Mouse (Mus musculus) kidney, embryonic 14.5 days (tissue): ENCODE measurements around the gene Dock8. TPM values are rescaled to one million over a fixed set of nuclear protein-coding genes. Genes with fewer than 3 reads are reported as not detected.

Experiments used
- ATAC-seq: fragments of 200-750 bp; cut with Nextera tagmentation; 2 replicates; pipeline ENCODE4 v1.8.0; 2017; ENCODE audit warnings: moderate number of reproducible peaks, mild to moderate bottlenecking, moderate TSS enrichment, moderate library complexity; ENCODE audit not compliant: low FRiP score, low TSS enrichment
- H3K27ac ChIP-seq: fragments of 300-500 bp; sonication (generic); 2 replicates; pipeline ENCODE4 v1.5.1; 2014; ENCODE audit warnings: low read depth, mild to moderate bottlenecking, low read length, moderate library complexity, mixed read lengths
- H3K27me3 ChIP-seq: fragments of 300-500 bp; sonication (generic); 2 replicates; pipeline ENCODE4 v1.6.1; 2014; ENCODE audit warnings: mild to moderate bottlenecking, low read length; ENCODE audit not compliant: control insufficient read depth, insufficient read depth
- H3K36me3 ChIP-seq: fragments of 300-500 bp; sonication (generic); 2 replicates; pipeline ENCODE4 v1.6.1; 2014; ENCODE audit warnings: low read length, mixed read lengths; ENCODE audit not compliant: control insufficient read depth, insufficient read depth
- H3K4me1 ChIP-seq: fragments of 300-500 bp; sonication (generic); 2 replicates; pipeline ENCODE4 v1.6.1; 2014; ENCODE audit warnings: low read length, mixed read lengths; ENCODE audit not compliant: control insufficient read depth, insufficient read depth
- H3K4me2 ChIP-seq: fragments of 300-500 bp; sonication (generic); replicated peaks from 2 replicates; pipeline ENCODE4 v1.6.1; 2014; ENCODE audit warnings: low read depth, mild to moderate bottlenecking, low read length
- H3K4me3 ChIP-seq: fragments of 300-500 bp; sonication (generic); 2 replicates; pipeline ENCODE4 v1.5.1; 2014; ENCODE audit warnings: mild to moderate bottlenecking, low read length
- H3K9ac ChIP-seq: fragments of 300-500 bp; sonication (generic); 2 replicates; pipeline ENCODE4 v1.6.1; 2014; ENCODE audit warnings: low read depth, mild to moderate bottlenecking, low read length, moderate library complexity
- H3K9me3 ChIP-seq: fragments of 300-500 bp; sonication (generic); 2 replicates; pipeline ENCODE4 v1.6.1; 2016; ENCODE audit warnings: low read length; ENCODE audit not compliant: control insufficient read depth
- WGBS: fragments of 180-500 bp; shearing (Covaris S2); extraction: QIAGEN DNeasy Blood & Tissue Kit; methylation state at CpG from one replicate; pipeline ENCODE4 v1.1.7; 2014; 5-methylcytosine and 5-hydroxymethylcytosine counted together
- polyA plus RNA-seq: library from polyadenylated mRNA; unstranded; fragments of >200 nt; fragmentation: Nextera tagmentation; extraction: Ambion mirVana; gene quantifications from 2 replicates; pipeline ENCODE4 v1.2.1, GENCODE M21; 2014

Dock8 gene
- polyA plus RNA-seq, 1 experiment from 2014 or later = 4.9 TPM

DNA sequence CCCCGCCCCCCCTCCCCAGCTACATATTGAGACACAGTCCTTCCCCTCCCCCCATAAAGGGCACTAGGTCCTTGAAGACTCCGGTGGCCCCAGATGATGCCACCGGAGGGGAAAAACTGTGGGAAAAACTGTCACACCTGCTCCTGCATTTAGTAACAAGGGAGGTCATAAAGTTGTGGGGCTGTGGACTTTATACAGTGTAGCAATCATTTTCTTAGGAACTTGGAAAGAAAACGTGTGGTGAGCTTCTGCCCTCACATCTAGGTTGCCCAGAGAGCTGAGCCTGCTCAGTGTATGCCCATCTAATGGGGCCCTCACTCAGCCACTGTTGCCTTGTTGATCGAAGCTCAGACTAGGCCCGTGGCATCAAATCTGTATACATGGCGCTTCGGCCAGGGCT is 246.7 kb downstream of the Dock8 start:
- Histone ChIP-seq H3K4me3 (no peak overlapping the region), H3K9me3 (no peaks in the 10 kb centered on the region), H3K4me1 (no peaks in the 10 kb centered on the region), H3K36me3 (no peaks in the 10 kb centered on the region), H3K27me3 (no peaks in the 10 kb centered on the region), H3K9ac (no peak overlapping the region), H3K27ac (no peak overlapping the region), H3K4me2 (no peak overlapping the region)
- WGBS = 87% methylated on average over 8 of the region's 8 CpGs
- ATAC-seq = no peak

DNA sequence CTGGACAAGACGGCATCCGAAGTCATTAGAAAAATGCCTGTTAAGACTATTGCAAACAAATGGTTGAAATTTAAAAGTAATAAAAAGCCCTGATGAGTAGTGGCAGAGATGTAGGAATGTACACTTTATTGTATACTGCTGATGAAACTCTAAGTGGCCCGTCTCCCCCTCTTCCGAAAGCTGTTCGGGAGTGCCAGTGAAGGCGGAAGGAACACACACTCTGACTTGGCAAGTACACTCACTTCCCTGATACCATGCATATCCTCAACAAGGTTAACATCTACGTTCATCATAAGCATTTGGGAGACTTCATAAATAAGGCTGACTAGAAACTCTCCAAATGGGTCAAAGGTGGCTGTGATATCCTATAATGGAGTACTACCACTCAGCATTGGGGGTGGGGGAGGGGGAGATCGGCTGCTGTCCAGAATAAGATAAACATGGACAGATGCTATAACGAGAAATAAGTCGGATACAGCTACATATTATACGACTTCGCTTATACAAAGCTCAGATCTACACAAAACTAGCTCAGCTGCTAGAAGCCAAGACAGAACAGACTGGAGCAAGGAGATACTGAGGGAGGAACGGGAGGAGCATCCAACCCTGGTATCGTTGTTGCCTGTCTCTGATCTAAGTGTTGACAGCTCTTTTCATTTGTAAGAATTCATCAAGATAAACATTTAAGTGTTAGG is 248.7 kb downstream of the Dock8 start:
- no peak for ATAC-seq
- Histone ChIP-seq H3K9me3 (no peaks in the 10 kb centered on the region), H3K4me3 (no peak overlapping the region), H3K4me1 (no peaks in the 10 kb centered on the region), H3K27me3 (no peaks in the 10 kb centered on the region), H3K4me2 (no peak overlapping the region), H3K9ac (no peak overlapping the region), H3K27ac (no peak overlapping the region), H3K36me3 (no peaks in the 10 kb centered on the region)
- WGBS = 87% methylated on average over 14 of the region's 14 CpGs

DNA sequence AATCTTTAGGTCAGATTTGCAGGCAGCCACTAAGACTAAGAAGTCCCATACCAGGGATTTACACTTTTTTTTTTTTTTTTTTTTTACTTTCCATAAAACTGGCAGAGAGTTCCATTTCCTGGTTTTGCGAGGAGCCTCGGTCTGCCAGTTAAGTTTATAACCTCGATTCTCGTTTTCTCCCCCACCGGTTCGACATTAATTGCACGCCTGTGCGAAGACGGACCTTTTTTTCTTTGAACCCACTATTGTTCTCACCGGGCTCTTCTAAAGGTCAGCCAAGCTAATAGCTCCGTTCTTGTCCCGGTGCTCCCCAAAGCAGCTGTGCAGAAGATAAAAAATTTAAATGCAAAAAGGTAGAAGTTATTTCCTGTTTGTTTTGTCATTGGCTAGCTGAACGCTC is 249.9 kb downstream of the Dock8 start:
- no peaks in the 10 kb centered on the region for H3K9me3 ChIP-seq
- WGBS = 20% methylated on average over 13 of the region's 13 CpGs
- H3K4me2 ChIP-seq = no peak overlapping the region
- ATAC-seq = no peak
- no peak overlapping the region for H3K27ac ChIP-seq
- no peaks in the 10 kb centered on the region for H3K36me3 ChIP-seq
- no peak overlapping the region for H3K9ac ChIP-seq
- no peaks in the 10 kb centered on the region for H3K27me3 ChIP-seq
- no peaks in the 10 kb centered on the region for H3K4me1 ChIP-seq
- no peak overlapping the region for H3K4me3 ChIP-seq

- H3K27ac ChIP-seq = no peak overlapping the region
- no peak for ATAC-seq
- H3K9ac ChIP-seq = no peak overlapping the region
- no peaks in the 10 kb centered on the region for H3K36me3 ChIP-seq
- no peaks in the 10 kb centered on the region for H3K27me3 ChIP-seq
- no peak overlapping the region for H3K4me2 ChIP-seq
- no peaks in the 10 kb centered on the region for H3K9me3 ChIP-seq
- WGBS = 82% methylated on average over 3 of the region's 3 CpGs
- H3K4me3 ChIP-seq = no peak overlapping the region
- H3K4me1 ChIP-seq = no peaks in the 10 kb centered on the region
These were observed 252.3 kb downstream of the Dock8 start for GRCm38 (mm10) chr19:25251610-25252140.

Other genes with a start within 250 kb of the Dock8 start
- gene Pgm5, start 137.7 kb upstream of the Dock8 start, polyA plus RNA-seq = 1.8 and 2.4 TPM in 2 replicates
- gene Gm10053, start 123.8 kb upstream of the Dock8 start, polyA plus RNA-seq = 307 and 366 TPM in 2 replicates
- gene Foxd4, start 98.3 kb upstream of the Dock8 start, polyA plus RNA-seq = not detected in 2 replicates
- 20.4 and 28.9 TPM in 2 replicates for gene Cbwd1, start 37.9 kb upstream of the Dock8 start, polyA plus RNA-seq
- 14.5 and 23.0 TPM in 2 replicates for gene Kank1, start 237.4 kb downstream of the Dock8 start, polyA plus RNA-seq